Mouse (Mus musculus) gastrocnemius, postnatal 36 days (tissue): Measurements from ENCODE around the gene 4921524J17Rik. TPM values are rescaled to one million over a fixed set of nuclear protein-coding genes. Genes with fewer than 3 reads are reported as not detected.

ENCODE experiments used
- DNase-seq, 2 experiments: peaks; one replicate each; pipeline ENCODE4 v3.0.0; 2022
- intact Hi-C: fragments of 180-260 bp; cut with DNase I; formaldehyde crosslinking; loops from one replicate; pipeline ENCODE4 v1.15.1; 2025
- total RNA-seq, 2 experiments: library from RNA; stranded (reverse); gene quantifications; 2 replicates each; pipeline ENCODE4 v1.2.3; 2021

4921524J17Rik gene
- total RNA-seq, 2 experiments from 2014 or later, result 11.4 to 14.2 TPM

GRCm38 (mm10) chr8:85393199-85393598 is 39.4 kb downstream of the 4921524J17Rik start:
- DNase-seq, result no peak
- intact Hi-C loops, result no loop called here

GRCm38 (mm10) chr8:85391438-85391837 is 41.2 kb downstream of the 4921524J17Rik start:
- DNase-seq, result no peak
- intact Hi-C loops, result no loop called here

GRCm38 (mm10) chr8:85386205-85386604 is 46.4 kb downstream of the 4921524J17Rik start, which contains the start of gene Mylk3:
Mylk3 (minus strand) TSS chr8:85386345.
- intact Hi-C loops, result no loop called here
- peak in 1 of 2 experiments; percentile 10 for DNase-seq

GRCm38 (mm10) chr8:85381926-85382325 is 50.7 kb downstream of the 4921524J17Rik start:
- intact Hi-C loops, result no loop called here
- no peak for DNase-seq

GRCm38 (mm10) chr8:85380824-85381209 is 51.8 kb downstream of the 4921524J17Rik start:
- no peak for DNase-seq
- intact Hi-C loops, result no loop called here

GRCm38 (mm10) chr8:85380123-85380823 is 52.4 kb downstream of the 4921524J17Rik start:
- DNase-seq, result no peak
- intact Hi-C loops, result no loop called here

GRCm38 (mm10) chr8:85379142-85379781 is 53.4 kb downstream of the 4921524J17Rik start:
- DNase-seq, result no peak

GRCm38 (mm10) chr8:85376516-85376915 is 56.1 kb downstream of the 4921524J17Rik start:
- DNase-seq, result no peak
- intact Hi-C loops, result no loop called here

More at GRCm38 (mm10) chr8:85379142-85379781, 53.4 kb downstream of the 4921524J17Rik start:
- intact Hi-C loops, result no loop called here

- DNase-seq, result no peak
Measured at GRCm38 (mm10) chr8:85374286-85374685, 58.3 kb downstream of the 4921524J17Rik start.

GRCm38 (mm10) chr8:85373435-85374039 is 59.1 kb downstream of the 4921524J17Rik start:
- no peak for DNase-seq
- intact Hi-C loops, result no loop called here

More at GRCm38 (mm10) chr8:85374286-85374685, 58.3 kb downstream of the 4921524J17Rik start:
- intact Hi-C loops, result no loop called here

- intact Hi-C loops, result no loop called here
- DNase-seq, result no peak
Measured at GRCm38 (mm10) chr8:85372465-85372839, 60.2 kb downstream of the 4921524J17Rik start.

GRCm38 (mm10) chr8:85371736-85372464 is 60.7 kb downstream of the 4921524J17Rik start:
- intact Hi-C loops, result no loop called here
- no peak for DNase-seq

- DNase-seq, result no peak
- intact Hi-C loops, result no loop called here
Measured at GRCm38 (mm10) chr8:85365176-85365575, 67.5 kb downstream of the 4921524J17Rik start.

GRCm38 (mm10) chr8:85364628-85365027 is 68.0 kb downstream of the 4921524J17Rik start:
- intact Hi-C loops, result no loop called here
- DNase-seq, result no peak

GRCm38 (mm10) chr8:85363406-85363805 is 69.2 kb downstream of the 4921524J17Rik start:
- DNase-seq, result no peak
- intact Hi-C loops, result no loop called here

GRCm38 (mm10) chr8:85362211-85362610 is 70.4 kb downstream of the 4921524J17Rik start:
- intact Hi-C loops, result no loop called here

More at GRCm38 (mm10) chr8:85362211-85362610, 70.4 kb downstream of the 4921524J17Rik start:
- no peak for DNase-seq

Other genes starting within 250 kb of the 4921524J17Rik start
- not detected for gene Olfr371, start 206.8 kb downstream of the 4921524J17Rik start, total RNA-seq
- 1 to 10 TPM; 3.5 to 4.9 TPM for gene Orc6, start 133.2 kb downstream of the 4921524J17Rik start, total RNA-seq
- gene Vps35, start 133.0 kb downstream of the 4921524J17Rik start, total RNA-seq, result 10 to 100 TPM; 45.3 to 52.1 TPM
- under 1 TPM; 0.38 to 0.54 TPM for gene Mylk3, start 46.5 kb downstream of the 4921524J17Rik start, total RNA-seq
- gene Gpt2, start 59.7 kb upstream of the 4921524J17Rik start, total RNA-seq, result 100 to 1,000 TPM; 303 to 317 TPM
- 100 to 1,000 TPM; 190 to 194 TPM for gene Dnaja2, start 122.5 kb upstream of the 4921524J17Rik start, total RNA-seq